Mouse (Mus musculus) limb, embryonic 14.5 days (tissue): ENCODE results near the gene Kif4. TPM values are rescaled to one million over a fixed set of nuclear protein-coding genes. Genes with fewer than 3 reads are reported as not detected.

Experiments
- ATAC-seq: fragments of 200-750 bp; cut with Nextera tagmentation; 2 replicates; pipeline ENCODE4 v1.8.0; 2017; ENCODE audit warnings: low read depth, moderate number of reproducible peaks, moderate TSS enrichment; ENCODE audit not compliant: low FRiP score
- DNase-seq: peaks from one replicate; pipeline ENCODE4 v3.0.0-alpha.2; 2015; ENCODE audit warnings: low spot score
- H3K27ac ChIP-seq: fragments of 300-500 bp; sonication (generic); replicated peaks from 2 replicates; pipeline ENCODE4 v1.5.1; 2014; ENCODE audit warnings: low read depth, mild to moderate bottlenecking, low read length, moderate library complexity, mixed read lengths
- H3K27me3 ChIP-seq: fragments of 300-500 bp; sonication (generic); 2 replicates; pipeline ENCODE4 v1.6.1; 2014; ENCODE audit warnings: low read length, mixed read lengths; ENCODE audit not compliant: control insufficient read depth, insufficient read depth
- H3K36me3 ChIP-seq: fragments of 300-500 bp; sonication (generic); 2 replicates; pipeline ENCODE4 v1.6.1; 2014; ENCODE audit warnings: mild to moderate bottlenecking, low read length, moderate library complexity, mixed read lengths; ENCODE audit not compliant: control insufficient read depth, insufficient read depth
- H3K4me1 ChIP-seq: fragments of 300-500 bp; sonication (generic); 2 replicates; pipeline ENCODE4 v1.6.1; 2014; ENCODE audit warnings: antibody characterized with exemption, low read length, mixed read lengths; ENCODE audit not compliant: control insufficient read depth, insufficient read depth
- H3K4me2 ChIP-seq: fragments of 300-500 bp; sonication (generic); replicated peaks from 2 replicates; pipeline ENCODE4 v1.6.1; 2014; ENCODE audit warnings: low read depth, mild to moderate bottlenecking, low read length, moderate library complexity; ENCODE audit not compliant: severe bottlenecking
- H3K4me3 ChIP-seq: fragments of 300-500 bp; sonication (generic); replicated peaks from 2 replicates; pipeline ENCODE4 v1.5.1; 2014; ENCODE audit warnings: low read length
- H3K9ac ChIP-seq: fragments of 300-500 bp; sonication (generic); 2 replicates; pipeline ENCODE4 v1.6.1; 2014; ENCODE audit warnings: mild to moderate bottlenecking, low read depth, low read length, moderate library complexity; ENCODE audit not compliant: severe bottlenecking
- H3K9me3 ChIP-seq: fragments of 300-500 bp; sonication (generic); 2 replicates; pipeline ENCODE4 v1.6.1; 2016; ENCODE audit warnings: low read length; ENCODE audit not compliant: control insufficient read depth
- POLR2A ChIP-seq: fragments of 200-500 bp; IDR thresholded peaks from 2 replicates; pipeline ENCODE4 v1.8.0; 2012; ENCODE audit warnings: inconsistent platforms, mild to moderate bottlenecking, moderate library complexity, borderline replicate concordance; ENCODE audit not compliant: insufficient read depth, insufficient read length; ENCODE audit errors: extremely low read depth
- WGBS: fragments of 180-500 bp; shearing (Covaris S2); extraction: QIAGEN DNeasy Blood & Tissue Kit; methylation state at CpG from one replicate; pipeline ENCODE4 v1.1.7; 2014; 5-methylcytosine and 5-hydroxymethylcytosine counted together
- polyA plus RNA-seq, 2 experiments: library from polyadenylated mRNA; depleted of rRNA in 1 of 2; stranded (reverse) in 1 of 2; unstranded in 1 of 2; fragments of >200 nt; fragmentation: Nextera tagmentation in 1 of 2; extraction: Ambion mirVana in 1 of 2; gene quantifications; 2 replicates each; pipeline versions ENCODE4 v1.2.1 to v1.2.3; 2012 to 2014

Kif4 gene
- polyA plus RNA-seq (2012; rRNA removed) (10.9 and 17.6 TPM in 2 replicates), polyA plus RNA-seq (2014; fragmentation: Nextera tagmentation; extraction: Ambion mirVana) (21.1 and 24.8 TPM in 2 replicates)

DNA sequence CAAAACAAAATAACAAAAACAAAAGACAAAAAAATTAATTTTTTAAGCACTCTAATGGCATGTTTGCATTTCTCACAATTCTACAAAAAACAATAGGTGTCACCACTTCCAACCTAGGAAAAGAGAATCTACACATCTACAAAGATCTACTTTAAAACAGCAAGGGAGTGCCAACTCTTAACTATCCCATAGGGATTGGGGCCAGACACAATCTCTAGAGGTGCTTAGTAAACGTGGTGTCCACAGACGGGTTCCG lies at the start of gene Kif4:
Gene Kif4, plus strand, starts transcription at position 192 of the 256 bp plus-strand sequence.
- 28% methylated on average over 3 of the region's 3 CpGs for WGBS
- Histone ChIP-seq H3K4me3 (peak within 1 kb of the TSS; percentile 53), H3K9me3 (no peaks in the 10 kb centered on the region), H3K27ac (peak within 1 kb of the TSS; percentile 61), H3K9ac (peak within 1 kb of the TSS; percentile 66), H3K4me1 (no peaks in the 10 kb centered on the region), H3K36me3 (peaks cover 8% of the 10 kb centered on the region), H3K4me2 (peak within 1 kb of the TSS; percentile 63), H3K27me3 (no peaks in the 10 kb centered on the region)
- no peak for DNase-seq
- no peak for TF ChIP-seq POLR2A
- ATAC-seq = no peak

DNA sequence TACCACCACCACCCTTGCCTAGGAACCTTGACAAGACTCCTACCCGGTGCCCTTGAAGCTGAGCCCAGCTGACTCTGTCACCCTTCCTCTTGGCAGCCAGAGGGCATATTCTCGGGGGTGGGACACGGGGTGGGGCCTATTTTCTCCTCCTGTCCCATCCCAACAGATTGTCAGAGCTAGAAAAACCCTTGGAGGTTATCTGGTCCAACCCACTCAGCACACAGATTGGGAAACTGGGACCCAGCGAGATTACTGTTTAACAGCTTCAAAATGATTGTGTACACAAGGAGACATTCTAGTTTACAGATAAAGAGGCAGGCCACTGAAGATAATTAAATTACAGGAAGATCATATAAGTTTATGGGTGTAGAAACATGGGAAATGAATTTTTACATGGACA lies 30.7 kb upstream of the Kif4 start, which contains the start of gene P2ry4:
Gene P2ry4, minus strand, starts transcription at position 79 of the 400 bp plus-strand sequence.
- Histone ChIP-seq H3K4me3 (no peak within 1 kb of the TSS), H3K4me2 (no peak within 1 kb of the TSS), H3K27ac (no peak within 1 kb of the TSS), H3K9ac (no peak within 1 kb of the TSS), H3K9me3 (no peaks in the 10 kb centered on the region), H3K36me3 (no peaks in the 10 kb centered on the region), H3K4me1 (no peaks in the 10 kb centered on the region), H3K27me3 (no peaks in the 10 kb centered on the region; the same call in 1 of the 2 replicates)
- DNase-seq (no peak), ATAC-seq (no peak)
- no peak for TF ChIP-seq POLR2A
- WGBS = 64% methylated on average over 4 of the region's 4 CpGs

DNA sequence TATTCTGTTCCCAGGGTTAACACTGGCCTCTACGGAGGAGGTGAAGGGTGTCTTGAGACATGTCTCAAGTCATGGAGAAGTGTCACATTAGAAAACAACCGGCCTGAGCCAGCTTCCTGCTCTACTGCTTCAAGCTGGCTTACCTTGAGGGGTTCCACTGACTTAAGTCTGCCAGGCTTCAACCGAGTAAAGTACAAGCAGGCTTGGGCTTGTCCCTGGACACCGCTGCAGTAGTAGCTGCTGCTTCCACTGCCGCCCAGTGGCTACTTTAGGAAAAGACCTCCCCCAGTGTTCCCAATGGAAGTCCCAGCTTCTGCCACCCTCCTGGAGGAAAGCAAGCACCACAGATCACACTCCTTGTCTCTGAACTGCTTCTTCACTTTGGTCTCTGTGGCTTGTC lies 28.1 kb upstream of the Kif4 start:
- H3K9me3 ChIP-seq = no peaks in the 10 kb centered on the region
- H3K9ac ChIP-seq = no peak overlapping the region
- no peak overlapping the region for H3K4me2 ChIP-seq
- no peak for TF ChIP-seq POLR2A
- H3K27me3 ChIP-seq = no peaks in the 10 kb centered on the region; the same call in 1 of the 2 replicates
- ATAC-seq = no peak
- peak; percentile 38 for DNase-seq
- whole genome bisulfite sequencing = 19% methylated on average over 5 of the region's 5 CpGs
- no peaks in the 10 kb centered on the region for H3K4me1 ChIP-seq
- no peak overlapping the region for H3K4me3 ChIP-seq
- H3K36me3 ChIP-seq = no peaks in the 10 kb centered on the region
- H3K27ac ChIP-seq = no peak overlapping the region

DNA sequence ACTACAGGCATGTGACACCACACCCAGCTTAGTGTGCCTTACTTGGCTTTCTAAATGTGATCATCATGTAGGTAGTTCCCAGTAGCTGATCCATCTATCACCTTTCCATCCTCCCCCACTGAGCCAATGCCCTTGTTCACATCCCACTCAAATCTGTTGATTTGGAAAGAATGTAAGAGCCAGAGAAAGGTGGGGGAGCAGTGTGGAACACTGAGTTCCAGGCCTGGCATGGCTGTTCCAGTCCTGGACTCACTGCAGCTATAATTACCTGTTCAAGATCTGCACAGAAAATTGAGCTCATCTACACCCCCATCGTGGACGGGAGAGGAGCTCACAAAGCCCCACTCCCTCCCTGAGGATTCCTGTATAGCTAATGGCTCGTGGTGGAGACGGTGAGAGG lies 25.8 kb upstream of the Kif4 start:
- H3K27me3 ChIP-seq = no peaks in the 10 kb centered on the region; the same call in 1 of the 2 replicates
- no peaks in the 10 kb centered on the region for H3K36me3 ChIP-seq
- DNase-seq = no peak
- no peak overlapping the region for H3K4me3 ChIP-seq
- WGBS = 64% methylated on average over 4 of the region's 4 CpGs
- ATAC-seq = no peak
- no peak overlapping the region for H3K9ac ChIP-seq
- no peak for TF ChIP-seq POLR2A
- no peaks in the 10 kb centered on the region for H3K4me1 ChIP-seq
- no peak overlapping the region for H3K4me2 ChIP-seq
- H3K9me3 ChIP-seq = no peaks in the 10 kb centered on the region
- no peak overlapping the region for H3K27ac ChIP-seq

DNA sequence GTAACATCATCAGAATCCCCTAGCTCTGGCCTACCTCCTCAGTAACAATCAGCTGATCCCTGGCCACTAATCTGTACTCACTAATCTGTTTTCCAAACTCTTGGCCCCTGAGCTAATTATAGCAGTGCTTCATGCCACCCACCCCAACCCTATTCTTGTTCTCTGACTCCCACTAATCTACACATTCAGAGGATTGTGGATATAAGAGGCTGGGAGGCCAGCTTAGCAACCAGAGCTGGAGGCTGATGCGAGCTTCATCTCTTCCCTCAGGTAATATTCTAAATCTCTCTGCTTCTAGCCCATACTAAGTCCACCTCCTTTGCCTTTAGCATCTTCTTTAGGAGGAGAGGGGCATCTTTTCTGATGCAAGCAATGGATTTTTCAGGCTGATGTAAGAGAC lies 20.2 kb upstream of the Kif4 start, which contains the start of gene Arr3:
Gene Arr3, plus strand, starts transcription at position 184 of the 400 bp plus-strand sequence.
- no peaks in the 10 kb centered on the region for H3K27me3 ChIP-seq
- no peak for TF ChIP-seq POLR2A
- H3K27ac ChIP-seq = no peak within 1 kb of the TSS
- no peaks in the 10 kb centered on the region for H3K4me1 ChIP-seq
- H3K9me3 ChIP-seq = no peaks in the 10 kb centered on the region
- no peak for ATAC-seq
- no peak for DNase-seq
- 65% methylated on average over 1 of the region's 1 CpGs for WGBS
- H3K4me2 ChIP-seq = no peak within 1 kb of the TSS
- H3K36me3 ChIP-seq = no peaks in the 10 kb centered on the region
- no peak within 1 kb of the TSS for H3K9ac ChIP-seq
- H3K4me3 ChIP-seq = no peak within 1 kb of the TSS

DNA sequence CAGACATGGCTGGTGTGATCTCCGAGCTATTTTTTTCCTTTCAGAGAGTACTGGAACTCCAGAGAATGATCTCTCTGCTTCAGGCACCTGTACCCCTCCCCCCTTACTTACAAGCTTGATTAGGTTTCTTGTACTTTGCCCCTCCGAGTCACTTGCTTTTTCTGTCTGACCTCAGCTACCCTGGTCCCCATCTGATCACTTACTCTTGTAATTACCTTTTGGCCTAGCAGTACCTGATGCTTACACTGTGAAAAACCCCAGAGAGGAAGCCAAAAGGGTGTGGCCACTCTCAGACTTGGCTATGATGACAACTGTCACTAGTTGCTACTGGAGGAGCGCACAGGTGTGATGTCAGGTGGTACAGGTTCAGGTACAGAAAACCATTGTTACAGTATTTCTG lies 7.0 kb upstream of the Kif4 start:
- ATAC-seq (no peak), DNase-seq (no peak)
- TF ChIP-seq POLR2A = no peak
- Histone ChIP-seq H3K9ac (no peak overlapping the region), H3K4me1 (no peaks in the 10 kb centered on the region), H3K27ac (no peak overlapping the region), H3K36me3 (peaks cover 7% of the 10 kb centered on the region), H3K27me3 (peaks cover 4% of the 10 kb centered on the region; the same call in 1 of the 2 replicates), H3K4me2 (no peak overlapping the region), H3K4me3 (no peak overlapping the region), H3K9me3 (no peaks in the 10 kb centered on the region)
- 69% methylated on average over 3 of the region's 3 CpGs for WGBS
